Mouse (Mus musculus): Measurements from ENCODE around the gene Scube1.

DNA sequence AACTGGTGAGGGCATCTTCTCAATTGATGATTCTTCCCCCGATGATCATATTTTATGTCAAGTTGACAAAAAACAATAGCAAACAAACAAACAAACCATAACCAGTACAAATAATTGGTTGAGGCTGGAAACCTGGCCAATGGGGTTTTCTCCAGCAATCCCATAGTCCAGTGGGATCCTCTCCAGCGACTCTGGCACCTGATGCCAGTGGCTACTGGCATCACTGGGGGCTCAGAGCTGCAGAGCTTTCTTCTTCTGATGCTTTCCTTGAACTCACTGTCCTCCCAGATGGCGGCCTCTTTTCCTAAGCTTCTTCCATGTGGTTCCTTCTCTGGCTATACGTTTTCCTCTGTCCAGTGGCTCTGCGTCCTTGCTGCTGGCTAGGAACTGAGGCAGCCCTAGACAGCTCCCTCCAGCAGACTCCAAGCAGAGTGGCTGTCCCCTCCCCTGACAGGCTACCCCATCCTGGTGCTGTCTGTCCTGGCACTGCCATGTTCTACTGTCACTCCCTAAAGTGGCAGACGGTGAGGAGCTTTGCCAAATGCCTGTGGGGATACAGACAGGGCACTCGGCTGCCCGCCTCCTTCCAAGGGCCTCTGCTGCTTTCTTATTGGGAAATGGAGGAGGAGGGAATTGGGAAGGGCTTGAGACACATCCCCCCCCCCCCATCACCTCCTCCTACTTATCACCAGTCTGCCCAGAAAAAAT, 46.7 kb upstream of the Scube1 start:
- TF ChIP-seq EP300 (IDR thresholded peaks at IDR 0.05; ENCODE audit: low read depth), result no peak
- no peak for TF ChIP-seq CTCF (IDR thresholded peaks at IDR 0.05; ENCODE audit: low read depth)

Data from liver, postnatal 0 days (tissue).